Comparison of ENCODE assay signal across 8 mouse cellular contexts in the genomic region with DNA sequence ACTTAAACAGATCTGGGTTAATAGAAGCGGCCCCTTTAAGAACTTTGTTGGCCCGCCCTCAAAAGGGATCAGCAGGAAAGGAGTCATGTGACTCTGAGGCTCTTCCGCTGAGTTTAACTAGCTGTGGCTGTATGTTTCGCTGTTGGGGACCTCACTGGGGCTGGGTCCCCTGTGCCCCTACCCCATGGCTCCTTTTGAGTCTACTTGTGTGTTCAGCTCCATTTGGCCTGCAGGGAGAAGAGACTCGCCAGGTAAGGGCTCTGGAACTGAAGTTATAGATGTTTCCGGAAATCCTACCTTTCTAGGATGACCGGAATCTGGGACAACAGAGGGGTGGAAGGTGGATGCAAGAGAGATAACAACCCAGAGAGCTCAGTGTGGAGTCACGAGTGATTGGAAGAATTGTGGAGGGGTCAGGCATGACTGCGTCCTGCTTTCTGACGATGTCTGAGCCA. TPM values are rescaled to one million over a fixed set of nuclear protein-coding genes. Genes with fewer than 3 reads are reported as not detected.
A peak's percentile ranks its signal among the peaks of the same experiment; 100 is the strongest.
DNase-seq lines count a peak whose midpoint lies in the region; ATAC-seq and TF ChIP-seq lines count a peak whose summit lies in the region.

A gene (plus strand): TSS at position 73 of the 455 bp plus-strand sequence.

- H3K4me2 ChIP-seq in heart, embryonic 16.5 days (ENCODE audit: low read depth, low read length) = peak within 1 kb of the TSS; percentile 82
- peak within 1 kb of the TSS; percentile 81 for H3K4me2 ChIP-seq in liver, embryonic 15.5 days
- H3K4me2 ChIP-seq in neural tube, embryonic 11.5 days (ENCODE audit: low read depth) = peak within 1 kb of the TSS; percentile 76

- peak within 1 kb of the TSS; percentile 82 for H3K27ac ChIP-seq in forebrain, embryonic 10.5 days
- peak within 1 kb of the TSS; percentile 34 for H3K27ac ChIP-seq in heart, embryonic 16.5 days (ENCODE audit: low read length)
- H3K27ac ChIP-seq in liver, embryonic 15.5 days (replicated peaks) = peak within 1 kb of the TSS; percentile 52
- no peak within 1 kb of the TSS for H3K27ac ChIP-seq in neural tube, embryonic 11.5 days (ENCODE audit: low read depth, low read length)
- no peak within 1 kb of the TSS for H3K27ac ChIP-seq in testis, adult 2 months (ENCODE audit: control insufficient read depth, insufficient read depth, low read depth, low read length)

- H3K9me3 ChIP-seq in E14TG2a.4 (ENCODE audit: low read length) = no peaks in the 10 kb centered on the region
- H3K9me3 ChIP-seq in forebrain, embryonic 10.5 days = no peaks in the 10 kb centered on the region
- no peaks in the 10 kb centered on the region for H3K9me3 ChIP-seq in heart, embryonic 16.5 days (replicated peaks; ENCODE audit: control insufficient read depth, low read length)
- no peaks in the 10 kb centered on the region for H3K9me3 ChIP-seq in liver, embryonic 15.5 days (replicated peaks)
- H3K9me3 ChIP-seq in neural tube, embryonic 11.5 days (ENCODE audit: control insufficient read depth, low read length) = no peaks in the 10 kb centered on the region

- H3K9ac ChIP-seq in heart, embryonic 16.5 days (ENCODE audit: low read length) = peak within 1 kb of the TSS; percentile 83
- H3K9ac ChIP-seq in liver, embryonic 15.5 days = peak within 1 kb of the TSS; percentile 70
- peak within 1 kb of the TSS; percentile 67 for H3K9ac ChIP-seq in neural tube, embryonic 11.5 days (ENCODE audit: low read length)

- no peaks in the 10 kb centered on the region for H3K27me3 ChIP-seq in E14TG2a.4 (ENCODE audit: insufficient read depth, low read length)
- no peaks in the 10 kb centered on the region for H3K27me3 ChIP-seq in forebrain, embryonic 10.5 days (ENCODE audit: poor library complexity, severe bottlenecking)
- H3K27me3 ChIP-seq in heart, embryonic 16.5 days (ENCODE audit: control insufficient read depth, insufficient read depth, low read length) = no peaks in the 10 kb centered on the region
- no peaks in the 10 kb centered on the region for H3K27me3 ChIP-seq in liver, embryonic 15.5 days
- no peaks in the 10 kb centered on the region for H3K27me3 ChIP-seq in neural tube, embryonic 11.5 days (ENCODE audit: control insufficient read depth, insufficient read depth, low read length)
- H3K27me3 ChIP-seq in testis, adult 2 months (ENCODE audit: control insufficient read depth, insufficient read depth, low read length) = no peaks in the 10 kb centered on the region

- 1% methylated on average over 10 of the region's 10 CpGs for WGBS in forebrain, embryonic 10.5 days
- under 1% methylated on average over 10 of the region's 10 CpGs for WGBS in heart, embryonic 16.5 days
- under 1% methylated on average over 10 of the region's 10 CpGs for WGBS in liver, embryonic 15.5 days (ENCODE audit: insufficient replicate concordance)
- 3% methylated on average over 10 of the region's 10 CpGs for WGBS in neural tube, embryonic 11.5 days

- ATAC-seq in heart, embryonic 16.5 days (replicated peaks; ENCODE audit: extremely low read depth, insufficient read depth, low FRiP score) = peak; percentile 75
- peak; percentile 78 for ATAC-seq in liver, embryonic 15.5 days (ENCODE audit: insufficient read depth)
- ATAC-seq in neural tube, embryonic 11.5 days (ENCODE audit: insufficient read depth, low FRiP score, low TSS enrichment) = 0 out of 2 replicates have a peak, but pooled peaks have one; percentile 68

- H3K36me3 ChIP-seq in E14TG2a.4 (ENCODE audit: insufficient read depth, low read length) = peaks cover 82% of the 10 kb centered on the region
- H3K36me3 ChIP-seq in forebrain, embryonic 10.5 days (replicated peaks) = peaks cover 81% of the 10 kb centered on the region
- peaks cover 39% of the 10 kb centered on the region for H3K36me3 ChIP-seq in heart, embryonic 16.5 days (ENCODE audit: control insufficient read depth, insufficient read depth)
- H3K36me3 ChIP-seq in liver, embryonic 15.5 days (replicated peaks) = peaks cover 40% of the 10 kb centered on the region
- peaks cover 23% of the 10 kb centered on the region for H3K36me3 ChIP-seq in neural tube, embryonic 11.5 days (ENCODE audit: control insufficient read depth, insufficient read depth, low read length)
- H3K36me3 ChIP-seq in testis, adult 2 months (ENCODE audit: control insufficient read depth, insufficient read depth, low read length) = no peaks in the 10 kb centered on the region

- DNase-seq in c-Kit-positive CD71-negative TER-119-negative erythroid progenitor cells, embryonic 14.5 days (ENCODE audit: low read depth) = peak; percentile 54
- peak; percentile 60 for DNase-seq in forebrain, embryonic 10.5 days (ENCODE audit: extremely low spot score, low spot score)
- peak; percentile 83 to 86 for DNase-seq in kidney, postnatal 25 days
- DNase-seq in neural tube, embryonic 11.5 days (ENCODE audit: low spot score) = peak; percentile 56

- peak within 1 kb of the TSS; percentile 88 for H3K4me3 ChIP-seq in E14TG2a.4 (replicated peaks; ENCODE audit: low read length)
- peak within 1 kb of the TSS; percentile 71 for H3K4me3 ChIP-seq in forebrain, embryonic 10.5 days
- peak within 1 kb of the TSS; percentile 84 for H3K4me3 ChIP-seq in heart, embryonic 16.5 days (ENCODE audit: low read length)
- peak within 1 kb of the TSS; percentile 66 for H3K4me3 ChIP-seq in liver, embryonic 15.5 days (replicated peaks)
- peak within 1 kb of the TSS; percentile 70 for H3K4me3 ChIP-seq in neural tube, embryonic 11.5 days (ENCODE audit: low read depth, low read length)
- H3K4me3 ChIP-seq in testis, adult 2 months (ENCODE audit: control insufficient read depth, low read depth, low read length) = peak within 1 kb of the TSS; percentile 77

- H3K4me1 ChIP-seq in E14TG2a.4 (replicated peaks; ENCODE audit: low read depth, low read length) = peaks cover 59% of the 10 kb centered on the region
- peaks cover 20% of the 10 kb centered on the region for H3K4me1 ChIP-seq in forebrain, embryonic 10.5 days
- peaks cover 9% of the 10 kb centered on the region for H3K4me1 ChIP-seq in heart, embryonic 16.5 days (ENCODE audit: control insufficient read depth, insufficient read depth, low read length)
- H3K4me1 ChIP-seq in liver, embryonic 15.5 days (replicated peaks) = peaks cover 19% of the 10 kb centered on the region
- H3K4me1 ChIP-seq in neural tube, embryonic 11.5 days (ENCODE audit: control insufficient read depth, insufficient read depth, low read length) = peaks cover 7% of the 10 kb centered on the region; the same call in 1 of the 2 replicates
- peaks cover 7% of the 10 kb centered on the region for H3K4me1 ChIP-seq in testis, adult 2 months (ENCODE audit: control insufficient read depth, insufficient read depth, low read length)

- TF ChIP-seq POLR2A in testis, adult 2 months (IDR thresholded peaks at IDR 0.05; ENCODE audit: control insufficient read depth, low read depth, low read length) = 0 out of 2 replicates have a peak, but pooled peaks have one; percentile 23

- no peak for TF ChIP-seq CTCF in E14TG2a.4 (conservative IDR thresholded peaks at IDR 0.05; ENCODE audit: low read length)
- TF ChIP-seq CTCF in testis, adult 2 months (IDR thresholded peaks at IDR 0.05; ENCODE audit: control insufficient read depth, insufficient read depth, insufficient replicate concordance, low read depth, low read length) = no peak

RNA-seq across cellular contexts. Expression of the gene that starts here (rescaled TPM):
- 114 and 124 TPM in 2 replicates for polyA plus RNA-seq in forebrain, embryonic 10.5 days (2016; fragmentation: Nextera tagmentation; extraction: Ambion mirVana)
- 142 and 149 TPM in 2 replicates for polyA plus RNA-seq in heart, embryonic 16.5 days (2015; fragmentation: Nextera tagmentation; extraction: Ambion mirVana)
- 92.0 and 99.4 TPM in 2 replicates for polyA plus RNA-seq in liver, embryonic 15.5 days (2015; fragmentation: Nextera tagmentation; extraction: Ambion mirVana)
- polyA plus RNA-seq in neural tube, embryonic 11.5 days (2014; fragmentation: Nextera tagmentation; extraction: Ambion mirVana) = 70.5 and 84.5 TPM in 2 replicates
- polyA plus RNA-seq in testis, adult 2 months (2012; rRNA removed) = 21.7 and 22.5 TPM in 2 replicates

Comparison
In these comparisons a context has a peak if more than half of its experiments do, and no peak if none do; other contexts are left out.
1. H3K27ac ChIP-seq: peak in forebrain, embryonic 10.5 days (single experiment), heart, embryonic 16.5 days (single experiment) and liver, embryonic 15.5 days (single experiment); none in neural tube, embryonic 11.5 days (single experiment) and testis, adult 2 months (single experiment).
2. Peak in every context shown above with its lines, with median percentiles within 50 percentile points of each other: H3K4me3 ChIP-seq, DNase-seq, ATAC-seq, H3K4me2 ChIP-seq and H3K9ac ChIP-seq.